Mouse (Mus musculus): ENCODE measurements at regions not wholly inside any gene's neighbourhood (a gene's known extent, or its start where the extent isn't known, plus 50 kb on each side); places are given as distances from the start of the nearest gene placed in this dataset.

DNA sequence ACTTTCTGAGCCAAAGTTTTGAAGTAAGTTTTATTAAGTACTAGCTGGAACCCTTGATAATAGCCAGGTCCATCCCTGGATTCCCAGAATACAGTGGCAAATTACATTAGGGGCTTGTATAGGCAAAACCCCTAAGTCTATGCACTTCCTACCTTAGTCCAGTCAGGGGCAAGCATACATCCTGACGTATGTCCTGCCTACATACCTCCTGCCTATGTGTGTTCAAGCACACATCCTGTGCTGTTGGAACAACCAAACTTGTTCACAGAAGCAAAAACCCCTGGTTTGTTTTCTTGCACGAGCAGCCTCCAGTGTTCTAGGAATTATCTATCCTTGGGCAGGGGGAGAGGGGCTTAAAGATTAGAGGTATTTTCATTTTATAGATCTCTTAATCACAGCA is 66.4 kb upstream of the Bmp2k start:
- DNase-seq (ENCODE audit: extremely low read depth, insufficient read length, low spot score) = no peak

GRCm38 (mm10) chr5:96931576-96932152 is 65.8 kb upstream of the Bmp2k start:
- DNase-seq (ENCODE audit: extremely low read depth, insufficient read length, low spot score) = no peak

- DNase-seq (ENCODE audit: extremely low read depth, insufficient read length, low spot score) = no peak
Observed at GRCm38 (mm10) chr5:96936239-96936638, 61.2 kb upstream of the Bmp2k start.

DNA sequence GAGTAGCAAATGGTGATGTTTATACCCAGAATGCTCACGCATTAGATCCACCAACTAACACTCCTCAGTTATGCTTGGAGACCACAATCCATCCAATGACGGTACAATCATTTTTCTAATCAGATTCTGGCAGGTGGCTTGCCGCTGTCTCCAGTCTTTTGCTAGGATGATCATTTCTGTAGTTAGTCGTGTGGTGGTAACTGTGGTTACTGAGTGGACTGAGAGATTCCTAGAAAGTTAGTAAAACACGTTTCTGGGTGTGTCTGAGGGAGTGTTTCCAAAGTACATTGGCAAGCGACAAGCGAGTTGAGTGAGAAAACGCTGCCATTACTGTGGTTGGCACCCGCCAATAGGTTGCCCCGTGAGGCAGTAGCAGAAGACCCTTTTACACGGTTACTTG is 58.8 kb upstream of the Bmp2k start:
- no peak for DNase-seq (ENCODE audit: extremely low read depth, insufficient read length, low spot score)

GRCm38 (mm10) chr5:96939273-96939672 is 58.2 kb upstream of the Bmp2k start:
- DNase-seq (ENCODE audit: extremely low read depth, insufficient read length, low spot score) = no peak

- no peak for DNase-seq (ENCODE audit: extremely low read depth, insufficient read length, low spot score)
Observed at GRCm38 (mm10) chr5:96940170-96941086, 57.1 kb upstream of the Bmp2k start.

DNA sequence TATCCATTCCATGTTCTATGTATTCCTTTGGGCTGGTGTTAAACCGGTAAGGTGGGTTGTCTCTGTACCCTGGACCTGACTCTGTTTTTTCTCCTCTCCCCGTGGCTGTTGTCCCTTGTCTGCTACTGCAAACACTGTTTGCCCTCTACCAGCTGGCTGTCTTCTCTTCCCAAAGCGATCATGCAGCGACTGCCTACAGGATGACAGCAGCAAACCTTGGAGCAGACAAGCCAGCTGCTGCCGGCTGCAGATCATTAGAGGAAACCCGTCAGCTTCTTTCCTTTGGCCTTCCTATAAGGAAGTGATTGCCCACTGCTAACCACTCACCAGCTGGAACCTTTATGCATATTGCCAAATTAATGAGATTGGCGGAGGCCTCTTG is 56.4 kb upstream of the Bmp2k start:
- no peak for DNase-seq (ENCODE audit: extremely low read depth, insufficient read length, low spot score)

- no peak for DNase-seq (ENCODE audit: extremely low read depth, insufficient read length, low spot score)
Observed at GRCm38 (mm10) chr5:96941518-96941917, 56.0 kb upstream of the Bmp2k start.

Measured in 3134 (cell line).